Mouse (Mus musculus): ENCODE measurements around the gene Fam193a.

Fam193a gene

DNA sequence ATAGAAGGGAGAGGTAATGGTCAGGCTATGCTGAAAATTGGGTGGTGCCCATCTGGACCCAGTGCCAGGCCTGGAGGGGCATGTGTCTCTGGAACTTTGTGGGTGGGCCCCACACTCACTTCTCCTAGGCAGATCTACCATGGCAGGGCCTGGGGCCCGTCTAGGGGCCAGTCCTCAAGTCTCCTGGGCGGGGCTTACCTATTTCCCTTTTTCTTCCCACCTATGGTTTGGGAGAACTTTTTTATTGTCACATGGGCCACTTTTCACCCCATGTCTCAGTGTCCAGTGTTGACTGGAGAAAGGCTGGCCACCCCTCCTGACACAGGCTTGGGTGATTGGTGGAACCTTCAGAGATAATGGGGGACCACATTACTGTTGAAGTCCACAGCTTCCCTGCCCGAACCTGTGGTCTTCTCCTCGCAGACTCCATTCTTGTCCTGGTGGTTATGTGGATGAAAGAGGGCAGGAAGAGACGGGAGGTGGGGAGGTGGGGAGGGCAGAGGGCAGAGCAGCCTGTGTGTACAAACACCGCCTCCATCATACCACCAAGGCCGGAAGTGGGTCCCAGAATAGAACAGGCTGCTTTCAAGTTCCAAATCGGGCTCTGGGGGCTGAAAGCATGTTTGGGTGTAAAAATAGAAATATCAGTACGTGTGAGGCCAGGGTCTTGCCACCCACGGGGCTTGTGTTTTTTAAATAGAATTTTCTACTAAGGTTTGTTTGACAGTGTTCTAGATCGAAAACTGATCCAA, 150.9 kb downstream of the Fam193a start:
- no peak for DNase-seq (ENCODE audit: low spot score in 2 of 2)

DNA sequence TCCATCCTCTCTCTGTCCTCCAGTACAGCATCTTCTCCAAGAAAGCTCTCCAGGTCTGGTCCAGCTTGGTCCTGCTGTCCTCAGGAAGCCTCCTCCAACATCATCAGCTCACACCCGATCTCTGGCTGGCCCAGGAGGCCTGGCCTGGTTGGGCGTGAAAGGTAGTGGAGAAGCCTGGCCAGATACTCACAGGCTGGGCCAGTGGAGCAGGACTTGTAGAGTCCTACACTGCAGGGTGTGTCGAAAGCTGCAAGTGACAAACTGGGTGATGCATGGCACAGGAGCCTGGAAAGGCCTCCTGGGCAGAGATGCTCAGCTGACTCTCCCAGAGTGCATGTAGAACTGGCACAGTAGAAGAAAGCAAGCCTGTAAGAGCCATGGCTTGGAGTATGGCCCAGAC, 151.6 kb downstream of the Fam193a start:
- DNase-seq (ENCODE audit: low spot score in 2 of 2), result no peak

DNA sequence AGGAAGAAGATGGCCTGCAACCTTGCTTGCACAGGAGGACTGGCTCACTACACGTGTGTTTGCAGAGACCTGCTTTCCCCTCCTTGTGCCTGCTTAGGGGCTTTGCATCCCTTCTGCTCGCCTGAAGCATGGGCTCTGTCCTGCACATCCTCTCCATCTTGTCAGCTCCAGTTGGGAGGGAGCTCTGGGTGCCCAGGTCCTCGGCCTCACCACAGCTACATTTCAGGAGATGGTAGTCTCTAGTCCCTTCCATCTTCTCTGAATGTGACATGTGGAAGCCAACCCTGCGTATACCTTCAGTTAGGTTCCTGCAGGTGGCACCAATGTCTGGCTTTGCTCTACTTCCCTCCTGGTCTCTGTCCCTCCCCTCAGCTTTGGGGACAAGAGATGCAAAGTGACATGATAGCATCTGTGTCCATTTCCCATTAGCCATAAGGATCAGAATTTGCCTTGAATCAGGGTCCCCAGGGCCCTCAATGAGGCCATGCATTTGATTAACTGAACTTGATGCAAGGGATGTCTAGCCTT, 154.3 kb downstream of the Fam193a start:
- no peak for DNase-seq (ENCODE audit: low spot score in 2 of 2)

DNA sequence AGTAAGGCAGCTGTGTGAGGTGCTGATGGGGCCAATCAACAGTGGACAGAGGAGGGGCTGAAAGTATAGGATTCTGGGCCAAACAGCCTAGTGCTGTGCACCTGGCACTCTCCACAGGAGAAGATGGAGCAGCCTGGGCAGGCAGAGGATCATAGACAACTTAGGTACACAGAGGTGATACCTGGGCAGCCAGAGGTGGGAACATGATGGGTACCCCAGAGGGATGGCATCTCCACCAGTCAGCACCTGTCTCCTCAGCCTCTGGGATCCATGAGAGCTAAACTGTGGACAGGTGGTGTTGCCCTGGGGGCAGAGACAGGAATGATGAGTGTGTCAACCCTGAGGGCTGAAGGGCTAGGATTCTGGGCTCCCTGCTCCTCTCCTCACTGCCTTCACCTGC, 154.8 kb downstream of the Fam193a start:
- no peak for DNase-seq (ENCODE audit: low spot score in 2 of 2)

DNA sequence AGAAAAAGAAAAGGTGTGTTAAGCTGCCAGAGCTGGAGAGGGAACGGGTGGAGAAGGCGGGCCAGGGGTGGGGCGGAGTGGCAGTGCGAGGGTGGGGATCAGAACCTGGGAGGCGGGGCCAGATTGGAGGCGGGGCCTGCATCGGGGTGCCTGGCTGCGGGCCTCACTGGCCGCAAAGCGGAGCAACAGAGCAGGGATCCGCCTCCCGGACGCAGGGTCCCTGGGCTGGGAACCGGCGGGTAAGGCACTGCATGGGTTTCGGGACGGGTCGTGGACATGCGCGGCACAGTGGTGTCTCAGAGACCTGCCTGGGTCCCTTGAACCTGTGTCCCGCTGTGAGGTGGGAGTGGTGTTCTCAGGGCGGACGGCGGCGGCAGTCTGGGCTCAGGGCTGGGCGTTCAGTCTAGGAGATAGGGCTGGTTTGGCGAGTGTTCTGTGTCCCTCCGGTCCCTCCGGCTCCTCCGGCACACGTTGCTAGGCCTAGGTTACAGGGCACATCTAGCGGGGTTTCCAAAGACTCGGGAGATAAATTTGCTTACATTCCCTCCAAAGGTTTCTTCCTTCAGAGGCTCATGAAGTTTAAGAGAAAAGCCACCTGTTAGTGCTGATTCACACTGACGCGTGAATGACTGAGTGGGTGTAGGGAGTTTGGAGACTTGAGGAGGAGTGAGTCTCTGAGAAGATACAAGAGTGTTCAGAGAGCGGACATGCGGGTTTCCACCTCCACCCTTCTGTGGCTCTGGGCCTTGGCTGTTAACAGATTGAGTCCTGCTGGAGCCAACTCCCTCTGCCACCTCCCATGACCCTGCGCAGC, 156.1 kb downstream of the Fam193a start, which contains the start of gene Sh3bp2:
TSS of gene Sh3bp2 (plus strand) at position 176 of the 814 bp plus-strand sequence.
- DNase-seq (ENCODE audit: low spot score in 2 of 2), result peak; percentile 96

DNA sequence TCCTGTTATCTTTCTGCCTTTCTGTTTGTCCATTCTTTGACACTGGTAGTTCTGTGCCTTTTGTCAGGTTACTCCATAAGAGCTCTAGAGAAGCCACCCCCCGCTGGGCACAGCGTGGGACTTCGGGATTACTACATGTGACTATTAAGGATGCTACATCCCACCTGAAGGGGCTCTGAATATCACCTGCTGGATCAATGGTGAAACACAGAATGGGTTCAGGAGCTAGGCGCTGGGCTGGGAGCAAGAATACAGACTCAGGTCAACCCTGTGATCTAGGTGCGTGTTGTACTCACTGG, 156.7 kb downstream of the Fam193a start:
- no peak for DNase-seq (ENCODE audit: low spot score in 2 of 2)

DNA sequence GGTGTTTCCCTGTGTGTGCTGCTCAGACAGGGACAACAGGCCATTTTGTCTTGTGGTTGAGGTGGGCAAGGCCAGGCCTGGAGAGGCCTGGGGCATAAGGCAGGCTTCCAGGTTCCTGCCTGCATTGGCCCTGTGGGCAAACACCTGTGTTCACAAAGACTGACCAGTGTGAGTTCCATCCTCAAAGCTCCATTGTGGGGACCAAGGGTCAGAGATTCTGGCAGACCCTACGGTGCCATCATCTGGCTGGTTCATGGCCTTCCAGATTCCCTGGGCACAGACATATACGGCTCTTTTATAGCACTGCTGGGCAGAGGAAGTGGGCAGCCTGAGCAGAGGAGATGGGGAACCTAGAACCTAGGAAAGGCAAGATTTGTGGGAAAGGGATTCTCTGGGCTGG, 157.6 kb downstream of the Fam193a start:
- DNase-seq (ENCODE audit: low spot score in 2 of 2), result no peak

DNA sequence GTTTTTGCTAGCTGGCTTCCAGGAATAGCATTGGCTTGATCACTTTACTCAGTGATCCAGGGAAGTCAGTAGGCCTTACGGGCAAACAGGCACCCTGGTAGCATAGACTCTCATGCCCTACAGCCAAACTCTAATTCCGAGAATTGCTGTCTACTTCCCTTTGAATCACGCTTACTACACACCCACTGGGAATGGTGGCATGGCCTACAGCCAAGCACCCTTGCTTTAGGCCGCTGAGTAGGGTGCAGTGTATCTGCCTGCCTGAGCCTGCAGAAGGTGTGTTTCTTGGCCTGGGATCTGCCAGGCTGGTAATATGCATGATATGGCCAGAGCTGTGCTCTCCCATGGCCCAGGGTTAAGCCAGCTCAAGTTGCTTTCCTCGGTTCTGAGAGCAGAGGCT, 159.0 kb downstream of the Fam193a start:
- DNase-seq (ENCODE audit: low spot score in 2 of 2), result no peak

DNA sequence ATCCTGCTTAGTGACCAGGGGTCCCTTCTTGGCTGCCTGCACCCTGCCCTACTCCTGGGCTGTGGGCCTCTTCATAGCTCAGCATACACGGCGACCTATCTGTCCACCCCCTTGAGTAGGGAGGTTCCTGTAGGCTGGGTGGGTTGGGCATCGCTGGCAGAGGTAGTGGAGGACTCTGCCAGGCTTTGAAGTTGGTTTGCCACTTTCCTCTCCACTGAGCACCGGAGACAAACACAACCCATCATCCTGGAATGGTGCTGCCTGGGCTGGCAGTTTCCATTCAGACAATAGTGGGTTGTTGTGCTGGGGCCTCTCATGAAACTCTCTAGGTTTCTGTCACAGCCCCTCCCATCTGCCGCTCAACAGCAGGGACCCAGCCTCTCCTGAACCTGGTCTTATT, 160.4 kb downstream of the Fam193a start:
- DNase-seq (ENCODE audit: low spot score in 2 of 2), result no peak

DNA sequence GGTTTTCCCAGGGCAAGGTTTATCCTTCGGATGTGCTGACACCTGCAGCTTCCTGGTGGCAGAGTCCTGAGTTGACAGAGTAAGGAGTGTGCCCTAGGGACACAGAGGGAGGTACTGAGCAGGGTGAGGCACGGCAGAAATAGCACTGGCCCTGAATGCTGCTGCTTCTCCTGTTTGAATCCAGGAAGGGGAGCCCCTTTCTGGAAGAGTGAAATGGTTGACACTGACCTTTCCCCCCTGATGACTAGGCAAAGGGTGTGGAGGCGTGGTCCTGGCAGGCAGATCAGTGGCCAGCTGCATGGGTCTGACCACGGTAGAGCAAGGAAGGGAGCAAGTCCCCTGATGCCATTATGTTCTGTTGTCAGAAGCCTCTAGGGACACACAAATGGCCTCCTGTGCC, 161.0 kb downstream of the Fam193a start:
- DNase-seq (ENCODE audit: low spot score in 2 of 2), result no peak

DNA sequence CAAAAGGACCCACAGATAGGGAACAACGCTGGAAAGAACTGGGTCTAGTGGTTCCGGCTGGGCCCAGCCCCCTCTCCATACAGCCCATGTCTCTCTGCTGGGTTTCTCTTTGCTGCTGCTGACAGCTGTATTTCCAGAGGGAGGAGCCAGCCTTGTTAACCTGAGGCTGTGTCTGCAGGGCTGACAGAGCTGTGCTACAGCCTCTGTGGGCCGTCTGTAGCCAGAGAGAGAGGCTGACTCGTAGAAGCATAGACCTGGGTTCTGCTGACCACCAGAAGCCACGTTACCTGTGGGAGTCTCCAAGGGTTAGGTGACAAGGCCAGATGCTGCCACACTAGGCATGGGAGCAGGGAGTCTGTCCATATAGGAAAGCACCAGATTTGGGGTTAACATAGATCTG, 163.3 kb downstream of the Fam193a start:
- no peak for DNase-seq (ENCODE audit: low spot score in 2 of 2)

DNA sequence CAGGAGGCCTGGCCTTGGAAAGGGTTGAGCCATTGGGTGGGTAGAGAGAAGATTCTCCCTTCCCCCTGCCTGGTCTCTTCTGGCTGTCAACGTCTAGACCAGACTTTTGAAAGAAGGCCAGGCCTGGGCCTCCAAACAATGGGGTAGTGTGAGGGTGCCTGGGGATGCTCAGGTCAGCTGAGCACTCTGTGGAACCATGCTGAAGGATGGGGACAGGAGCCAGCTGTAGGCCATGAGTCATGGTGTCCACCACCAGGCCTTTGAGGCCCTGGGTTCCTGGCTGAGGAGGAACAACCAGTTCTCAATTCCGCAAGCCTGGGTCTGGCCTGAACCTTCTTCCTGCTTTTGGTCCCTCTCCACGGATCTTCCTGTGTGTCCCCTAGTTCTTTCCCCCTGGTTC, 164.1 kb downstream of the Fam193a start:
- DNase-seq (ENCODE audit: low spot score in 2 of 2), result peak; percentile 67 to 77

DNA sequence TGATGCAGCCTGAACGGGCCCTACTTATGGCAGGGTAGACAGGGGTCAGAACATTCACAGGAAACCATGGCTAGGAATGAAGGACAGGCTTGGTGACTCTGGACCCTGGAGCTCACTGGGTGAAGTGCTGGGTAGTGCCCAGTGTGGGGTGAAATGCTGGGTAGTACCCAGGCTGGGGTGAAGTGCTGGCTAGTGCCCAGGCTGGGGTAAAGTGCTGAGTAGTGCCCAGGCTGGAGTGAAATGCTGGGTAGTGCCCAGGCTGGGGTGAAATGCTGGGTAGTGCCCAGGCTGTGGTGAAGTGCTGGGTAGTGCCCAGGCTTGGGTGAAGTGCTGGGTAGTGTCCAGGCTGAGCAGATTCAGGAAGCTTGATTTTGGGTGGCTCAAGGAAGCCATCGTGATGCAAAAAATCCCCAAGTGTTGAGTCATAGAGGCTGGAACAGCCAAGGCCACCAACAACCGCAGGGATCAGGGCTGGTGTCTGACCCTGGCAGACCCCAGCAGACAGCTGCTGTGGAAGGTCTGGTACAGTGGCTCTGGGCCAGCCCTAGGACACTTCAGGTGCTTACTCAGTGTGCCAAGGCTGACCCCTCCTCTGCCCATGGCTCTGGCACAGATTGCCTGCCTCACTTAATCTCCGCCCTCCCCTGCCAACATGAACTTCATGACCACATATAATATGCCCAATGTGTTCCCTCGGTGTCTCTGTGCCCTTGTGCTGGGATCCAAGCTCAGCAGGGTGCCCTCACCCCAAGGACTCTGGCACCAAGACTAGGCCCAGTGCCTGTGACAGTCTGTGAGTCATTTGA, 165.2 kb downstream of the Fam193a start:
- DNase-seq (ENCODE audit: low spot score in 2 of 2), result peak; percentile 38 to 51

DNA sequence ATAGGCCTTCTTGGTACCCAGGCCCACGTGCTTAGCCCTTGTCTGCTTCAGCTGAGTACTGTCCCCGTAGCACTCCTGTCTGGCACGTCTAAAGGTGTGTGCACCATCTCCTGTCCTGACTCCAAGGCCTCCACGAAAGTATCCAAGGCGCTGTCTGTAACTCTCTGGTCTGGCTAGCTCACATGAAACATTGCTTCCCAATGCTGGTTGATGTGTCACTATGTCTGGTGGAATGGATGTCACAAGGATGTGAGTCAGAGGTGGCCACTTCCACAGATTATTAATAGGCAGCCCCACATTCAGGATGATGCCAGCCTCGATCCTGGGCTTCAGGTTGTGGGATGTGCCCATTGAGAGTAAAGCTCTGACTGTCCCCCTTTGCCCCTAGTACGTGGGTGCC, 166.1 kb downstream of the Fam193a start:
- no peak for DNase-seq (ENCODE audit: low spot score in 2 of 2)

Measured in heart, adult 9 months (tissue).